Mouse (Mus musculus) C2C12 (cell line): Measurements from ENCODE around the gene Ica1.

ENCODE experiments used
- CEBPB ChIP-seq: IDR thresholded peaks from one replicate; pipeline ENCODE4 v1.6.1; 2011; ENCODE audit warnings: low read depth, mild to moderate bottlenecking, control low read depth, moderate library complexity
- CTCF ChIP-seq: IDR thresholded peaks from one replicate; pipeline ENCODE4 v1.5.1; 2011; ENCODE audit not compliant: control insufficient read depth, insufficient read depth, insufficient read length
- MAX ChIP-seq: IDR thresholded peaks from one replicate; pipeline ENCODE4 v1.6.1; 2011; ENCODE audit warnings: mild to moderate bottlenecking, control low read depth
- MYOD1 ChIP-seq: IDR thresholded peaks from one replicate; pipeline ENCODE4 v1.6.1; 2011; ENCODE audit warnings: low read depth; ENCODE audit not compliant: control insufficient read depth, insufficient read length
- MYOG ChIP-seq: IDR thresholded peaks from one replicate; pipeline ENCODE4 v1.6.1; 2011; ENCODE audit not compliant: control insufficient read depth, insufficient read length; ENCODE audit errors: extremely low read depth
- USF1 ChIP-seq: IDR thresholded peaks from one replicate; pipeline ENCODE4 v1.6.1; 2011; ENCODE audit warnings: low read depth, mild to moderate bottlenecking, control low read depth, moderate library complexity

DNA sequence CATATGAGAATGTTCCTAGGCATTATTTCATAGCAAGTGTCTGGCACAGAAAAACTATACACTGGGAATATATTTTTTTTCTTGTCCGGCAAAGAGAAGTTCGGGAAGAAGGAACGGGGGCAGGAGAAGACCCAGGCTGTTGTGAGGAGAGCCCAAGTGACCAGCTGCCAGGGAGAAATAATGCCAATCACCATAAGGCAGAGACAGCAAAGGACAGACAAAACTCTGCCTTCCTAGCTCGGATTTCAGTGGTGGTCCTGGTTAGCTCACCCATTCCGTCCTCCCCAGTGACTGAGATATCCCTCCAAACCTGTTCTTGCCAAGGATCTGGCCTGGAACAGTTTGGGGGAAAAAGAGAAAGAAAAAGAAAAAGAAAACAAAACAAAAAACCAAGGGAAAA lies 113.3 kb downstream of the Ica1 start:
- TF ChIP-seq CTCF, result no peak
- no peak for TF ChIP-seq CEBPB
- no peak for TF ChIP-seq MYOD1
- no peak for TF ChIP-seq USF1
- no peak for TF ChIP-seq MYOG
- TF ChIP-seq MAX, result no peak
